Mouse (Mus musculus) neural tube, embryonic 12.5 days (tissue): Measurements from ENCODE around the gene Calhm5. TPM values are rescaled to one million over a fixed set of nuclear protein-coding genes. Genes with fewer than 3 reads are reported as not detected.

ENCODE experiments used
- ATAC-seq: fragments of 200-750 bp; cut with Nextera tagmentation; 2 replicates; pipeline ENCODE4 v1.8.0; 2017; ENCODE audit warnings: low read depth, mild to moderate bottlenecking, moderate TSS enrichment, moderate library complexity; ENCODE audit not compliant: low FRiP score
- H3K27ac ChIP-seq: fragments of 300-500 bp; sonication (generic); 2 replicates; pipeline ENCODE4 v1.5.1; 2016
- H3K27me3 ChIP-seq: fragments of 300-500 bp; sonication (generic); replicated peaks from 2 replicates; pipeline ENCODE4 v1.6.1; 2016; ENCODE audit warnings: mild to moderate bottlenecking
- H3K36me3 ChIP-seq: fragments of 300-500 bp; sonication (generic); 2 replicates; pipeline ENCODE4 v1.6.1; 2016; ENCODE audit warnings: mild to moderate bottlenecking
- H3K4me1 ChIP-seq: fragments of 300-500 bp; sonication (generic); 2 replicates; pipeline ENCODE4 v1.6.1; 2016
- H3K4me2 ChIP-seq: fragments of 300-500 bp; sonication (generic); replicated peaks from 2 replicates; pipeline ENCODE4 v1.6.1; 2016; ENCODE audit warnings: mild to moderate bottlenecking
- H3K4me3 ChIP-seq: fragments of 300-500 bp; sonication (generic); 2 replicates; pipeline ENCODE4 v1.5.1; 2016
- H3K9ac ChIP-seq: fragments of 300-500 bp; sonication (generic); 2 replicates; pipeline ENCODE4 v1.6.1; 2016; ENCODE audit warnings: mild to moderate bottlenecking
- H3K9me3 ChIP-seq: fragments of 300-500 bp; sonication (generic); 2 replicates; pipeline ENCODE4 v1.6.1; 2016; ENCODE audit warnings: mild to moderate bottlenecking
- WGBS: fragments of 180-500 bp; shearing (Covaris S2); methylation state at CpG from one replicate; pipeline ENCODE4 v1.1.7; 2016; 5-methylcytosine and 5-hydroxymethylcytosine counted together
- polyA plus RNA-seq: library from polyadenylated mRNA; unstranded; fragments of >200 nt; fragmentation: Nextera tagmentation; extraction: Ambion mirVana; gene quantifications from 2 replicates; pipeline ENCODE4 v1.2.1, GENCODE M21; 2016

Calhm5 gene
- polyA plus RNA-seq, 1 experiment from 2014 or later: 0.16 TPM

- no peak for ATAC-seq
- H3K4me1 ChIP-seq: no peaks in the 10 kb centered on the region
- H3K9me3 ChIP-seq: no peaks in the 10 kb centered on the region
- no peak overlapping the region for H3K4me2 ChIP-seq
- no peak overlapping the region for H3K4me3 ChIP-seq
- H3K9ac ChIP-seq: no peak overlapping the region
- H3K36me3 ChIP-seq: no peaks in the 10 kb centered on the region
- H3K27ac ChIP-seq: no peak overlapping the region
- 89% methylated on average over 2 of the region's 2 CpGs for WGBS
- H3K27me3 ChIP-seq: no peaks in the 10 kb centered on the region
These were observed 42.3 kb downstream of the Calhm5 start for GRCm38 (mm10) chr10:34053987-34054386.

DNA sequence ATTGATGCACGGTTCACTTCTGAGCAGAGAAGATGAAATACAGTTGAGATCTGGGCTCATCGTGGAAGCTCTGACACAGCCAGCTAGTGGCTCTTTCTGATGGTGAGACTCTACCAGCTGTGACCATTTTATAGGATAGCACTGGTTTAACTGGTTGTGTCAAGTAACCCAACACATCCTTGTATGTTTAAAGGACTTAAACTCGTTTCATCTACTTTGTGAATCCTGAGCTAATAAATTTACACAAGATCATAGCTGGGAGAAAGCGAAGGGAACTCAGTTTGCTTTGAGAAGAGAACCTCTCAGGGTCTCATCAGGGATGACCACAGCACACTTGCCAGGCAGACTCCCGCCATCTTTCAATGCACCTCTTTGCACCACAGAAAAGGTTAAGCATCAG lies 52.1 kb downstream of the Calhm5 start, which contains the start of gene Calhm4:
TSS of gene Calhm4 (minus strand) at position 101 of the 400 bp plus-strand sequence.
- 86% methylated on average over 5 of the region's 5 CpGs for WGBS
- no peak within 1 kb of the TSS for H3K27ac ChIP-seq
- no peak for ATAC-seq

More for the DNA sequence above, 52.1 kb downstream of the Calhm5 start, which contains the start of gene Calhm4:
- Histone ChIP-seq H3K27me3 (no peaks in the 10 kb centered on the region), H3K4me1 (no peaks in the 10 kb centered on the region), H3K4me2 (no peak within 1 kb of the TSS), H3K36me3 (no peaks in the 10 kb centered on the region), H3K9me3 (no peaks in the 10 kb centered on the region), H3K9ac (no peak within 1 kb of the TSS), H3K4me3 (no peak within 1 kb of the TSS)

Other genes with a start within 250 kb of the Calhm5 start
- not detected in 2 replicates for gene Sult3a1, start 238.8 kb downstream of the Calhm5 start, polyA plus RNA-seq
- gene Rsph4a, start 191.4 kb downstream of the Calhm5 start, polyA plus RNA-seq: 0.08 TPM in 1 of 2 replicates, not detected in the other
- 24.9 and 26.9 TPM in 2 replicates for gene Zup1, start 145.2 kb downstream of the Calhm5 start, polyA plus RNA-seq
- gene Rwdd1, start 76.9 kb downstream of the Calhm5 start, polyA plus RNA-seq: 134 and 142 TPM in 2 replicates
- gene Trappc3l, start 58.9 kb downstream of the Calhm5 start, polyA plus RNA-seq: not detected in 2 replicates
- not detected in 2 replicates for gene Calhm4, start 52.2 kb downstream of the Calhm5 start, polyA plus RNA-seq
- gene Calhm6, start 31.5 kb upstream of the Calhm5 start, polyA plus RNA-seq: 0.29 and 0.31 TPM in 2 replicates
- gene Dse, start 111.2 kb upstream of the Calhm5 start, polyA plus RNA-seq: 15.7 and 16.4 TPM in 2 replicates
- 138 and 142 TPM in 2 replicates for gene Tspyl1, start 185.7 kb upstream of the Calhm5 start, polyA plus RNA-seq
- gene Tspyl4, start 200.9 kb upstream of the Calhm5 start, polyA plus RNA-seq: 143 and 153 TPM in 2 replicates